Mouse (Mus musculus) olfactory bulb, adult 2 months (tissue): ENCODE results near the gene D030056L22Rik. TPM values are rescaled to one million over a fixed set of nuclear protein-coding genes. Genes with fewer than 3 reads are reported as not detected.
"Not testable (repeated sequence)": the region's sequence is repeated elsewhere in the genome, so short reads cannot be mapped to it uniquely, and the experiment has no call there.

Experiments used
- H3K27ac ChIP-seq: fragments of 200-500 bp; 2 replicates; pipeline ENCODE4 v1.5.1; 2012; ENCODE audit warnings: low read depth, low read length; ENCODE audit not compliant: insufficient read depth
- H3K4me1 ChIP-seq: fragments of 200-500 bp; 2 replicates; pipeline ENCODE4 v1.6.1; 2012; ENCODE audit warnings: low read length; ENCODE audit not compliant: control insufficient read depth, insufficient read depth
- H3K4me3 ChIP-seq: fragments of 200-500 bp; 2 replicates; pipeline ENCODE4 v1.5.1; 2012; ENCODE audit warnings: mild to moderate bottlenecking, low read depth, low read length, moderate library complexity; ENCODE audit not compliant: insufficient read depth
- CTCF ChIP-seq: fragments of 200-500 bp; IDR thresholded peaks from 2 replicates; pipeline ENCODE4 v1.5.1; 2012; ENCODE audit warnings: low read depth, mild to moderate bottlenecking, low read length, moderate library complexity; ENCODE audit not compliant: insufficient read depth
- POLR2A ChIP-seq: fragments of 200-500 bp; IDR thresholded peaks from 2 replicates; pipeline ENCODE4 v1.6.1; 2012; ENCODE audit warnings: mild to moderate bottlenecking, low read depth, low read length, moderate library complexity; ENCODE audit not compliant: insufficient read depth
- WGBS: fragments of 180-500 bp; shearing (Covaris S2); methylation state at CpG from one replicate; pipeline ENCODE4 v1.1.7; 2018; 5-methylcytosine and 5-hydroxymethylcytosine counted together
- polyA plus RNA-seq: library from polyadenylated mRNA; stranded (reverse); fragments of >200 nt; gene quantifications from 2 replicates; pipeline ENCODE4 v1.2.4, GENCODE M21; 2012; ENCODE audit warnings: low replicate concordance; ENCODE audit not compliant: missing spikeins, insufficient read depth, insufficient read length

The D030056L22Rik gene
- polyA plus RNA-seq, 1 experiment = not detected

DNA sequence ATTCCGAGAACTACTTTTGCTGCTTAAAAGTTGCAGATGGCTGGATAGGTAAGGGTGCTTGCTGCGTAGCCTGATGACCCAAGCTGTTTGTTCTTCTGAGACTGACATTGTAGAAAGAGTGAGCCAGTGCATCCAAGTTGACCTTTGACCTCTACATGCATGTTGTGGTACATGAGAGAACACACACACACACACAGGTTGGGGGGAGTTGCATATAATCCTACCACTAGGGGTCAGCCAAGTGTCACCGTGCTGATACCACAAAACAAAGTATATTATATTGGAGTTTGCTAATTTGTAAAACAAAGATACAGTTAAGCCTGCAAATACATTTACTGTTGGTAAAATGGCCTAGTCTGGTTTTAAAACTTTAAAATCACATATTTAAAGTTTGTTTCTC is 25.4 kb upstream of the D030056L22Rik start:
- 76% methylated on average over 3 of the region's 3 CpGs for WGBS
- no peak overlapping the region for H3K27ac ChIP-seq
- TF ChIP-seq POLR2A = no peak
- TF ChIP-seq CTCF = no peak
- H3K4me3 ChIP-seq = no peak overlapping the region
- no peaks in the 10 kb centered on the region for H3K4me1 ChIP-seq

DNA sequence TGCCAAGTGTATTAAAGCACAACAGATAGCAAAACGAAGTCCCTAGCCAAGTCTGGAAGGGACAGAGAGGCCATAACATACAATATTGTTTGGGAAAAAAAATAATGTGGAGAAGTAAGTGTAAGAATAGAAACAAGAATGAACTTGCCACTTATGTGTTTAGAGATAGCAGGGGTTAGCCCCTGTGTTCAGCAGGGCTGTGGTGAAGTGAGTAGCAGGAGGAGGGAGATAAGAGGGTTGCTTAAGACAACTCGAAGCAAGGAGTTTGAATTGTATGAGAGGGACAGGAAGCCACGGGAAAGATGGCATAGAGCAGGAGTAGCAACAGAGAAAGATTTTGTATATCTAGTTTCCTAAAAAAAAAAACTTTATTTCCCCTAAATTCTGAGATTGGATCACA is 20.8 kb upstream of the D030056L22Rik start:
- Histone ChIP-seq H3K4me3 (no peak overlapping the region), H3K27ac (no peak overlapping the region), H3K4me1 (no peaks in the 10 kb centered on the region)
- 88% methylated on average over 3 of the region's 3 CpGs for WGBS
- TF ChIP-seq POLR2A (no peak), CTCF (no peak)

DNA sequence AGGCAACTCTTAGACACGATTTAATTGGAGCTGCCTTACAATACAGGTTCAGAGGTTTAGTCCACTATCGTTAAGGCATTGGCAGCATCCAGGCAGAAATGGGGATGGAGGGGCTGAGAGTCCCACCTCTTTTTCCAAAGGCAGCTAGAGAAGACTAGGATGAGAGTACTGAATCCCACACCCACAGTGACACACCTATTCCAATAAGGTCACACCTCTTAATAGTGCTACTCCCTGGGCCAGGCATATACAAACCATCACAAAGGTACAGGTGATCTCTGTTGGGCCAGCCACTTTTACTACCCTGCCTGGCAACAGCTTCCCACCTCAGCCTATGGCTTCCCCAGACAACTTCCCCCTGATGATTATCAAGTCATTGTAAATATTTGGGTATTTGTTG is 20.2 kb upstream of the D030056L22Rik start:
- Histone ChIP-seq H3K4me3 (no peak overlapping the region), H3K27ac (no peak overlapping the region), H3K4me1 (no peaks in the 10 kb centered on the region)
- 80% methylated on average over 2 of the region's 2 CpGs for WGBS
- TF ChIP-seq POLR2A (no peak), CTCF (no peak)

DNA sequence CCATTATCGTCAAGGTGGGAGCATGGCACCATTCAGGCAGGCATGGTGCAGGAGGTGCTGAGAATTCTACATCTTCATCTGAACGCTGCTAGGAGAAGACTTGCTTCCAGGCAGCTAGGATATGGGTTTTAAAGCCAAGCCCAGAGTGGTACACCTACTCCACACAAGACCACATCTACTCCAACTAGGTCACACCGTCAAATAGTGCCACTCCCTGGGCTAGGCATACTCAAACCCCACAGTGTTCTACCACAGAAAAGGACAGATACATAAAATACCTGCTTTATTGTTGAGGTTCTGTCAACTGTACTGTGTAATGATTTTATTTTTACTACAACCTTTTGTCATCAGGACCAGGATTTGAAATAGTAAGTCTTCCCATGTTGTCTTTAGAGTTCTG is 17.9 kb upstream of the D030056L22Rik start:
- H3K27ac ChIP-seq = no peak overlapping the region
- WGBS = 92% methylated on average over 3 of the region's 3 CpGs
- H3K4me1 ChIP-seq = no peaks in the 10 kb centered on the region
- no peak overlapping the region for H3K4me3 ChIP-seq
- TF ChIP-seq POLR2A (no peak), CTCF (no peak)

DNA sequence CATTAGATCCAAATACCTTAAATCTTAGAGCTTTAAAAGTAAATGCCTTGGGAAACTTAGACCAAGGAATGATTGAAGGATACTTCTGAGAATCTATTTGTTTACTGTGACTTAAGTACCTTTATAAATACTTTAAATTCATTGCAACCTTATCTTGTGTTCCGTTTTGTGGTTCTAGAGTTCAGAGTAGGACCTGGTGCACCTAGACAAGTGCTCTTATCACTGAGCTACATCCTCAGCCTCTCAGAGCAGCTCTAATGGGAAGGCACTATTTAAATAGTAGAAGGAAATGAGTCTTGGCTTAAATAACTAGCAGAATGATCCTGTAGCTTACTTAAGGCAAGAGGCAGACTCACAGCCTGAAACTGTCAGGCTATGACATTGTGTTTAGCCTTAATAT is 17.4 kb upstream of the D030056L22Rik start:
- TF ChIP-seq POLR2A (no peak), CTCF (no peak)
- 92% methylated on average over 1 of the region's 1 CpGs for WGBS
- H3K4me3 ChIP-seq = no peak overlapping the region
- no peak overlapping the region for H3K27ac ChIP-seq
- H3K4me1 ChIP-seq = no peaks in the 10 kb centered on the region

DNA sequence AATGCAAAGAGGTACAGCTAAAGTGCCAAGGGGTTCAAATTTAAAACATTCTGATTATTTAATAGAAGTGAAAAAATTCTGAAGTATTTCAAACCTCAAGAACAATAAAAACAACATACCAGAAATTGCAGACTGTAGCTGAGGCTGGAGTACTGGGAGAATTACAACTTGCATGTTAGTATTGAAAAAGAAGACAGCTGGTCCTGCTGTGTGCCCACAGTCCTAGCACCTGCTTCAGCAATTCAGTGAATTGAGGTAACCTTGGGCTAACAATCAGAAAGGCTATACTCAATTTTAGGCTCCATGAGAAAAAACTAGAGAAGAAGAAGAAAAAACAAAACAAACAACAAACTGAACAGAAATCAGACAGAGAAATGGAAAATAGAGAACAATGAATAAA is 4.9 kb upstream of the D030056L22Rik start:
- Histone ChIP-seq H3K4me3 (no peak overlapping the region), H3K4me1 (no peaks in the 10 kb centered on the region), H3K27ac (no peak overlapping the region)
- TF ChIP-seq CTCF = no peak
- no peak for TF ChIP-seq POLR2A

DNA sequence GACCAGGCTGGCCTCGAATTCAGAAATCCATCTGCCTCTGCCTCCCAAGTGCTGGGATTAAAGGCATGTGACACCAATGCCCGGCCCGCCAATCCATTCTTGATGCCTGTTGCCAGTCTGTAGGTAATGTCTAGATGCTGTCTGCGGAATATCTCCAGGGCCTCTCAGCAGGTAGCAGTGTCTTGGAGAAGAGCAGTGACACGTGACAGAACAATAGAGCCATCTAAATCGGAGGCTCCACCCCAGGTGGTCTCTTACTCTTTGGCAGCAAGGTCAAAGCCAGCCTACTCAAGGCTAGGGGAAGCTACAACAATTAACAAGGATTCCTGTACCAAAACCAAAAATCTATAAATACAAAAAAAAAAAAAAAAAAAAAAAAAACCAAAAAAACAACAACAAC is 2.1 kb upstream of the D030056L22Rik start:
- 76% methylated on average over 6 of the region's 6 CpGs for WGBS
- no peak overlapping the region for H3K4me3 ChIP-seq
- H3K27ac ChIP-seq = no peak overlapping the region
- H3K4me1 ChIP-seq = peaks cover 4% of the 10 kb centered on the region; the same call in 1 of the 2 replicates
- TF ChIP-seq CTCF (no peak), POLR2A (no peak)

DNA sequence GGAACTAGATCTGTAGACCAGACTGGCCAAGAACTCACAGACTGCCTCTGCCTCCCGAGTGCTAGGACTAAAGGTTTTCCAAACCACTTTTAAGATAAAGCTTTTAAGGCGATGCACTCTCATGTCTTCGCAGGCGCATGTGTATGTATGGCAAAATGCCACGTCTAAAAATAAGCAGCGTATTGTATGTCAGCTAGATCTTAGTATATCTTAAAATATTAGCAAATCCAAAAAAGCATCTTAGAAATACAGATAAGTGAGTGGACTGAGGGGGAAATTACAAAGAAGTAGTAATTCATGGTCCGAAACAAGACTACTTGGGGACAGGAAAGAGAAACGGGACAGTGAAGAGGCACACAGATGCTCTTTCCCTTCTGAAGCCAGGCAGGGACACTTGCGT is 1.4 kb upstream of the D030056L22Rik start:
- WGBS = 73% methylated on average over 9 of the region's 9 CpGs
- TF ChIP-seq CTCF (no peak), POLR2A (no peak)

DNA sequence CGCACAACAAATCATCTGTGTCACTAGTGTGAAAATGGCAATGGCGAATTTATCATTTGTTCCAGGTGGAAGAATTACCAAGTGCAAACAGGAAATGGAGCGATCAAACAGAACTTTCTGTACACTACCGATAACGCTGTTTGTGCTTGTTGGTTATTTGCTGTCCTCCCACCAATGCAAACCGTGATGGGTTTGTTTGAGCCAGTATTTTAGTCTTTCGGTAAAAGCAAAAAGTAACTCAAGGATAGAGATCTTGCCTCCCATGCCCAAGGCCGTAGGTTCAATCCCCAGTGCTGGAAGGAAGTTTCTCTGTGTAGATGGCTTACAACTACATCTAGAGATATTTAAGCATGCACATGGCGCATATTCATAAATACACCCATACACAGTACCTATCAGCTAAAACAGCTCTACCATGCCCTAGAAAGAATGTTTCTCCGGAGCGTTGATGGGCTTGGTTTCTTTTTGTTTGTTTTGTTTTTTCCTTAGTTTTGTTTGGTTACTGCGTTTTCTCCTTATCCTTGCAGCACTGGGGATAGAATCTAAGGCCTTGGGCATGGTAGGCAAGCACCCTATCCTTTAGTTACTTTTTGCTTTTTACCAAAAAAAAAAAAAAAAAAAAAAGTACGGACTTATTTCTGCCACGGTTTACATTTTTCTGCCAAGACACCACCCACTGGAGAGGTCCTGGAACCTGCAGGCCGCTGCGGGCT is 684 bp upstream of the D030056L22Rik start:
- Histone ChIP-seq H3K27ac (peak overlapping the region; percentile 97), H3K4me1 (peaks cover 4% of the 10 kb centered on the region; the same call in 1 of the 2 replicates), H3K4me3 (peak overlapping the region; percentile 93)
- WGBS = 58% methylated on average over 16 of the region's 16 CpGs
- TF ChIP-seq CTCF = no peak
- no peak for TF ChIP-seq POLR2A

More for the DNA sequence above, 1.4 kb upstream of the D030056L22Rik start:
- Histone ChIP-seq H3K27ac (no peak overlapping the region), H3K4me3 (no peak overlapping the region), H3K4me1 (peaks cover 4% of the 10 kb centered on the region; the same call in 1 of the 2 replicates)

DNA sequence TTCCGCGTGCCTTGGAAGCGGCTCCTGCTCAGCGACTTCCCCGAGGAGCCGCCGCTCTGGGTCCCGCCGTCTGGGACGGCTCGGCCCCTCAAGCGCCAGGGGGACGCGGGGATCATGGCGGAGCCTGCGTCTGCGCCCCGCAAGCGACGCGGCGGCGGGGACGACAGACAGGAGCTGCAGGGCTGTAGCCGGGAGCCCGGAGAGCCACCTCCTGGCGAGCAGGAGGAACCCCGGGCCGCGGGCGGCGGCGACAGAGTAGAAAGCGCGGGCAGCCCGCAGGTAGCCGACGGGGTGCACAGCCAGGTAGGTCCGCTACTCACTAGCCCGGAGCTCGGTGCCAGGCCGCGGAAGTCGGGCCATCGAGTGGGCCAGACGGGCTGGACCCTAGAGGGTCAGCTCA is 364 bp downstream of the D030056L22Rik start:
- Histone ChIP-seq H3K4me3 (peak overlapping the region; percentile 93), H3K27ac (peak overlapping the region; percentile 28; the same call in 1 of the 2 replicates)
- H3K4me1 ChIP-seq = not testable (repeated sequence)
- WGBS = 0% methylated on average over 46 of the region's 46 CpGs
